Mouse (Mus musculus) bone marrow, adult 2 months (tissue): ENCODE measurements around the gene Pcnt. TPM values are rescaled to one million over a fixed set of nuclear protein-coding genes. Genes with fewer than 3 reads are reported as not detected.

ENCODE experiments used
- H3K27ac ChIP-seq: fragments of 200-500 bp; 2 replicates; pipeline ENCODE4 v1.5.1; 2012; ENCODE audit warnings: low read depth, mild to moderate bottlenecking, control low read depth, inconsistent platforms, low read length; ENCODE audit not compliant: control insufficient read depth, poor library complexity, insufficient read depth
- H3K4me1 ChIP-seq: fragments of 200-500 bp; 2 replicates; pipeline ENCODE4 v1.6.1; 2011; ENCODE audit warnings: low read length; ENCODE audit not compliant: control insufficient read depth, insufficient read depth
- H3K4me3 ChIP-seq: fragments of 200-500 bp; replicated peaks from 2 replicates; pipeline ENCODE3; 2011; ENCODE audit warnings: mild to moderate bottlenecking, low read depth, low read length, control low read depth; ENCODE audit not compliant: control insufficient read depth
- CTCF ChIP-seq: fragments of 200-500 bp; IDR thresholded peaks from 2 replicates; pipeline ENCODE4 v1.5.1; 2011; ENCODE audit warnings: low read length, control low read depth; ENCODE audit not compliant: control insufficient read depth, insufficient read depth
- POLR2A ChIP-seq: fragments of 200-500 bp; IDR thresholded peaks from 2 replicates; pipeline ENCODE4 v1.6.1; 2011; ENCODE audit warnings: low read depth, mild to moderate bottlenecking, control low read depth, low read length, borderline replicate concordance; ENCODE audit not compliant: control insufficient read depth
- WGBS: fragments of 180-500 bp; shearing (Covaris S2); methylation state at CpG from one replicate; pipeline ENCODE4 v1.1.7; 2018; 5-methylcytosine and 5-hydroxymethylcytosine counted together
- polyA plus RNA-seq: library from polyadenylated mRNA; stranded (reverse); fragments of >200 nt; gene quantifications from 2 replicates; pipeline ENCODE4 v1.2.4, GENCODE M21; 2011; ENCODE audit warnings: low replicate concordance; ENCODE audit not compliant: missing spikeins, insufficient read depth, insufficient read length

Gene Pcnt
- polyA plus RNA-seq, 1 experiment: 24.8 TPM

- H3K4me1 ChIP-seq: no peaks in the 10 kb centered on the region
- WGBS: 1% methylated on average over 55 of the region's 55 CpGs
- H3K4me3 ChIP-seq: peak within 1 kb of the TSS; percentile 97
- no peak for TF ChIP-seq CTCF
- peak; percentile 71; the same call in 1 of the 2 replicates for TF ChIP-seq POLR2A
- peak within 1 kb of the TSS; percentile 94 for H3K27ac ChIP-seq
Measured at GRCm38 (mm10) chr10:76468203-76469162, 25.9 kb upstream of the Pcnt start, which contains the start of the genes Mcm3ap and Ybey. Gene Mcm3ap, plus strand, starts transcription at chr10:76468927. Gene Ybey, minus strand, starts transcription at chr10:76469114.

DNA sequence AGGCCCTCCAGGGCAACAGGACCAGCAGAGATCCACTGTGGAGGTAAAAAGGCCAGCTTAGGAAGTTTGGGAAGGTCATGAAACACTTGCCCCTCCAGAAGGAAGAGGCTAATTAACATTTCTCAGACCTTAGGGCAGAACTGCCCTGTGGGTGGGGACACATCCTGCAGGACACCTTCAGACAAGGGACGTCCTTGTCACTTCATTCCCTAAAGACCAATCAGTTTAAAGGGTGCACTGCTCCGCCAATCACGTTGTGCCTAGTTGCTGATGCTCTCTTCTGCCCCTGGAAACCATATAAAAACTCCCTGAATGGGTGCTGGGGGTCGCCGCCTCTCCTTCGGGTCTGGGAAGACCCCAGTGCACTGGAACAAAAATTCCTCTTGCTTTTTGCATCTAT is 20.1 kb upstream of the Pcnt start:
- TF ChIP-seq CTCF (no peak), POLR2A (no peak)
- WGBS: 90% methylated on average over 6 of the region's 6 CpGs
- Histone ChIP-seq H3K4me3 (no peak overlapping the region), H3K27ac (no peak overlapping the region), H3K4me1 (no peaks in the 10 kb centered on the region)

- no peaks in the 10 kb centered on the region for H3K4me1 ChIP-seq
- no peak overlapping the region for H3K27ac ChIP-seq
- TF ChIP-seq CTCF: no peak
- no peak for TF ChIP-seq POLR2A
- no peak overlapping the region for H3K4me3 ChIP-seq
- 85% methylated on average over 7 of the region's 7 CpGs for WGBS
Measured at GRCm38 (mm10) chr10:76462312-76462711, 19.7 kb upstream of the Pcnt start.

- 89% methylated on average over 1 of the region's 1 CpGs for WGBS
- Histone ChIP-seq H3K27ac (no peak overlapping the region), H3K4me3 (no peak overlapping the region), H3K4me1 (no peaks in the 10 kb centered on the region)
- TF ChIP-seq POLR2A (no peak), CTCF (no peak)
Measured at GRCm38 (mm10) chr10:76461255-76461654, 18.7 kb upstream of the Pcnt start.

GRCm38 (mm10) chr10:76455289-76455688 is 12.7 kb upstream of the Pcnt start:
- Histone ChIP-seq H3K4me1 (no peaks in the 10 kb centered on the region), H3K27ac (no peak overlapping the region), H3K4me3 (no peak overlapping the region)
- WGBS: 69% methylated on average over 5 of the region's 5 CpGs
- TF ChIP-seq POLR2A (no peak), CTCF (peak; percentile 69)

- Histone ChIP-seq H3K4me1 (peaks cover 2% of the 10 kb centered on the region), H3K4me3 (no peak within 1 kb of the TSS), H3K27ac (no peak within 1 kb of the TSS)
- 84% methylated on average over 5 of the region's 5 CpGs for WGBS
- TF ChIP-seq POLR2A: no peak
- TF ChIP-seq CTCF: no peak
Measured at GRCm38 (mm10) chr10:76448851-76449250, 6.3 kb upstream of the Pcnt start, which contains the start of gene 2610028H24Rik. Gene 2610028H24Rik, plus strand, starts transcription at chr10:76449081.

- Histone ChIP-seq H3K4me3 (no peak overlapping the region), H3K4me1 (peaks cover 2% of the 10 kb centered on the region), H3K27ac (no peak overlapping the region)
- WGBS: 77% methylated on average over 15 of the region's 15 CpGs
- TF ChIP-seq POLR2A (no peak), CTCF (no peak)
Measured at GRCm38 (mm10) chr10:76447406-76448229, 5.0 kb upstream of the Pcnt start.

DNA sequence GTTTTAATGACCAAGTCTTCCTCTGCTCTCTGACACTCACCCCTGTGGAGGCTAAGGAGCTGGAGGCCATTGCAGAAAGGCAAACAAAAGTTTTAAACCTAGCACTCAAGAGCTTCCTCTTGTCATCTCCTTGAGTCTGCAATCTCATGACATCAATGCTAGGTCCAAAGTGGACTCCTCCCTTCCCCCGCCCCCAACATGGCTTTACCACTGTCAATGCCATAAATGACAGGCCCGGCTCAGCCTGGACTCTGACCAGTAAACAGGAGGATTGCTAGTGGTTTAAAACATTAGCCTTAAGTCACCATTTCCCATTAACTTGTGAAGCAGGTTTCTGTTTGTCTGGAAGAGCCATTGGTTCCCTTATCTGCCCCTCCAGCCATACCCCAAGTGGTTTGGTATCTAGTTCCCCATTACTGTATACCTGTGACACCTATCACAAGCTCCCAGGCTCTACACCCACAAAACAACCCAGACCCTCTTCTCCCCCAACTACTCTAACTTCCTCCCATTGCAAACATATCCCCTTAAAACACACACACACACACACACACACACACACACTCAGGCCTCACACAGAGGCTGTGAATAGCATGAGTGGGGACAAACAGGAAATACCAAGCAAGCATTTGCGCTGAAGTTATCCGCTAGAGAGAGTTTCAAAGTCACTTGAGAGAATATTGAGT is 3.6 kb upstream of the Pcnt start:
- H3K4me3 ChIP-seq: no peak overlapping the region
- TF ChIP-seq CTCF: no peak
- H3K27ac ChIP-seq: no peak overlapping the region
- peaks cover 3% of the 10 kb centered on the region for H3K4me1 ChIP-seq
- WGBS: 19% methylated on average over 4 of the region's 4 CpGs

DNA sequence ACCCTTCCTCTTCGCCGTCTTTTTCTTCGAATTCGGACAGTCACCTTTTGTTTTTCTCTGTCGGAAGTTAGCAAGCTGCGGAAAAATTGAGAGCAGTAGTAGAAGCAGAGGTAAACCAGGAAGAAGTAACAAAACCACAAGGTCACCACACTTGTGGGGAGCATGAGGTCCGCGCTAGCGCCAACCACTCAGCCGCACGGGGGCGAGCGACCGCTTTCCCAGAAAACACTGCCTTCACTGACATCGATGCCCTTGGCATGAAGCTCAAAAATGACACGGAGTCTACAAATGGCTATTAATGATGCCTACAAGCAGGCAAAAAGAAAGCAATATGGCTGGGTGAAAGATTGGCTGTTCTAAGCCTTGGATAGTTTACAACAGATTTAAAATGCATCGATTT is 2.3 kb downstream of the Pcnt start, which contains the start of gene AC141477.1:
AC141477.1 (minus strand) TSS at position 164 of the 400 bp plus-strand sequence.
- Histone ChIP-seq H3K4me3 (no peak within 1 kb of the TSS), H3K4me1 (peaks cover 2% of the 10 kb centered on the region; the same call in 1 of the 2 replicates), H3K27ac (no peak within 1 kb of the TSS)
- WGBS: 89% methylated on average over 17 of the region's 17 CpGs
- TF ChIP-seq CTCF: no peak
- no peak for TF ChIP-seq POLR2A
